Mouse (Mus musculus) liver, embryonic 14.5 days (tissue): Measurements from ENCODE around the gene Csrnp3.

Source experiments
- CTCF ChIP-seq: IDR thresholded peaks from 2 replicates; pipeline ENCODE4 v1.5.1; 2016; ENCODE audit warnings: antibody characterized with exemption, low read depth, control low read depth
- EP300 ChIP-seq: IDR thresholded peaks from 2 replicates; pipeline ENCODE4 v1.6.1; 2016; ENCODE audit warnings: antibody characterized with exemption, low read depth

DNA sequence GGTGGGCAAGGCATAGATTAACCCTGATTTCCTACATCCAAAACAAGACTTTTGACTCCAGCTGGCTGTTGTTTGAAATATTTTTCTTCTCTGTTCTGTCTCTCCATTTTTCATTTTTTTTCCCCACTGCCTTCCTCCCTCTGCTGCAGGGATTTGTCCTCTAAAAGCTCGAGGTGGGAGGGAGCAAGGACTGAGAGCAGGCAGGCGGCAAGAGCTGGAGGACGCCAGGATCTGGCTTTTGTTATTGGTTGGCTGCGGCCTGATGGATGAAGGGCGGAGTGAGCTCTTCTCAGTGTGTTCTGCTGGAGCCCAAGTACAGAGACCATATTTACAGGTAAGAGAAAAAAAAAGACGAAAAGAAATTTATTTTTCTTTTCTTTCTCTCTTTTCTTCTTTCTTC, at the start of gene Csrnp3:
- TF ChIP-seq CTCF = no peak
- TF ChIP-seq EP300 = no peak
